In the genomic region with DNA sequence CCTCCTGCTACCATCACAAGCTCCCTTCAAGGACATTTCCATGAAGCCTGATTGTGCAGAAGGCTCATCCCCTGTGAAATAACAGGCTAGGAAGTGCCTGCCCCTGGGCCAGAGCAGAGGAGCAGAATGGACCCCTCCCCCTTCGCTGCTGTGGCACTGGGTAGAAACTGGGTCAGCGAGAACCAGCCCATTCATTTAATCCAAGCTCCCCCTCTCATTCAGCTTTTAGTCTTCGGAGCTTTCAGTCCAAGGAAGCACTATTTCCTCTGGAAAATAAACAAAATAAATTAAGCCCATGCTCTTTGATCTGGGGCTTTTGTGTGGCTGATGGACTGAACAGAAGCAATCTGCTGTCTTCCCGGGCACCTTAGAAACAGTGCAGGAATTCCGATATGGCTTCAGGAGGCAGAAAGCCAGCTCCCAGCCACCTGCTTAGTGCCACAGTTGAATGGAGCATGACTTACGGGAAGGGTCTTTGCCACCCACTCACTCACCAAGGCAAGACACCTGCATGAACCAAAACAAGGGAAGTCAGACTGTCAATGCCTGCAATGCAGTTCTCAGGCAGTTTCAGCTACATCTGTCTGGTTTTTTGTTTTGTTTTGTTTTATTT, we compare ENCODE assay signal across 11 mouse cellular contexts.
DNase-seq lines count a peak whose midpoint lies in the region; ATAC-seq and TF ChIP-seq lines count a peak whose summit lies in the region.
"Had no signal": no experiment of that assay in that cellular context is flagged by ENCODE, and none has a peak within 500 bp of the region (broad histone marks: within the 10 kb centered on the region; RNA-seq: fewer than 3 reads in every experiment).

No protein-coding gene starts in this region.

- no peaks in the 10 kb centered on the region for H3K36me3 ChIP-seq in neural tube, embryonic 14.5 days (ENCODE audit: control insufficient read depth, insufficient read depth, low read length)
- H3K36me3 ChIP-seq: liver, embryonic 15.5 days; stomach, embryonic 15.5 days had no signal

- no peaks in the 10 kb centered on the region for H3K9me3 ChIP-seq in neural tube, embryonic 14.5 days (ENCODE audit: control insufficient read depth, low read length)
- H3K9me3 ChIP-seq: liver, embryonic 15.5 days; stomach, embryonic 15.5 days had no signal

- H3K4me1 ChIP-seq in neural tube, embryonic 14.5 days (ENCODE audit: control insufficient read depth, insufficient read depth, low read length): peaks cover 11% of the 10 kb centered on the region; the same call in 1 of the 2 replicates
- H3K4me1 ChIP-seq: liver, embryonic 15.5 days; stomach, embryonic 15.5 days had no signal

- WGBS in neural tube, embryonic 14.5 days: 13% methylated on average over 6 of the region's 6 CpGs

- no peaks in the 10 kb centered on the region for H3K27me3 ChIP-seq in neural tube, embryonic 14.5 days (ENCODE audit: control insufficient read depth, insufficient read depth, low read length)
- H3K27me3 ChIP-seq: liver, embryonic 15.5 days; stomach, embryonic 15.5 days had no signal

- no peak overlapping the region for H3K4me2 ChIP-seq in neural tube, embryonic 14.5 days (ENCODE audit: low read depth, low read length)
- H3K4me2 ChIP-seq: liver, embryonic 15.5 days; stomach, embryonic 15.5 days had no signal

- H3K9ac ChIP-seq in neural tube, embryonic 14.5 days (replicated peaks; ENCODE audit: low read depth, low read length): no peak overlapping the region
- H3K9ac ChIP-seq: liver, embryonic 15.5 days; stomach, embryonic 15.5 days had no signal

- TF ChIP-seq CTCF in left cerebral cortex, adult 2 months (IDR thresholded peaks at IDR 0.05): no peak

- peak; percentile 78 for ATAC-seq in neural tube, embryonic 14.5 days (ENCODE audit: low read depth)

- DNase-seq in adrenal gland, postnatal 25 days: peak; percentile 11
- DNase-seq in adrenal gland, postnatal 4 days (ENCODE audit: low spot score in 2 of 2): no peak
- peak in 1 of 2 experiments; percentile 42 for DNase-seq in left cerebral cortex, adult 2 months (ENCODE audit: extremely low spot score in 1 of 2, low spot score in 2 of 2)
- no peak for DNase-seq in left cerebral cortex, adult 18-20 months (ENCODE audit: low spot score in 2 of 2)
- peak; percentile 69 to 77 for DNase-seq in cerebellum, postnatal 14 days
- no peak for DNase-seq in urinary bladder, postnatal 4 days (ENCODE audit: low spot score in 2 of 2)
- DNase-seq in lung, postnatal 25 days (ENCODE audit: low spot score): no peak

- H3K27ac ChIP-seq in left cerebral cortex, adult 2 months: peak overlapping the region; percentile 60; the same call in 1 of the 2 replicates
- H3K27ac ChIP-seq in neural tube, embryonic 14.5 days (ENCODE audit: low read depth, low read length): peak overlapping the region; percentile 28; the same call in 1 of the 2 replicates
- H3K27ac ChIP-seq: liver, embryonic 15.5 days; stomach, embryonic 15.5 days had no signal

- H3K4me3 ChIP-seq in left cerebral cortex, adult 2 months: no peak overlapping the region
- no peak overlapping the region for H3K4me3 ChIP-seq in neural tube, embryonic 14.5 days (ENCODE audit: low read depth, low read length)
- H3K4me3 ChIP-seq: liver, embryonic 15.5 days; myocyte; stomach, embryonic 15.5 days had no signal

- intact Hi-C loops in left cerebral cortex, adult 2 months (cut with DNase I): loop anchor here (5.0 kb wide), 1 partner anchor 154 kb away; no protein-coding TSS in a partner anchor

Comparison
In these comparisons a context has a peak if more than half of its experiments do, and no peak if none do; other contexts are left out.
1. DNase-seq: peak in adrenal gland, postnatal 25 days (single experiment) and cerebellum, postnatal 14 days (2 of 2); none in adrenal gland, postnatal 4 days (0 of 2), left cerebral cortex, adult 18-20 months (0 of 2), urinary bladder, postnatal 4 days (0 of 2) and lung, postnatal 25 days (single experiment).